Mouse (Mus musculus) ES-E14 (cell line): ENCODE measurements around the gene Med24. TPM values are rescaled to one million over a fixed set of nuclear protein-coding genes. Genes with fewer than 3 reads are reported as not detected.
"Not testable (repeated sequence)": the region's sequence is repeated elsewhere in the genome, so short reads cannot be mapped to it uniquely, and the experiment has no call there.

Experiments used
- DNase-seq: peaks from one replicate; pipeline ENCODE4 v3.0.0-alpha.2; 2013; ENCODE audit warnings: low read depth, low spot score
- H3K27ac ChIP-seq: 2 replicates; pipeline ENCODE4 v1.5.1; 2012; ENCODE audit warnings: low read depth, mild to moderate bottlenecking, low read length, moderate library complexity, mixed read lengths; ENCODE audit not compliant: poor library complexity, insufficient read depth, severe bottlenecking
- H3K36me3 ChIP-seq: 2 replicates; pipeline ENCODE4 v1.6.1; 2012; ENCODE audit warnings: mild to moderate bottlenecking, low read length, moderate library complexity, mixed read lengths; ENCODE audit not compliant: control insufficient read depth, poor library complexity, insufficient read depth, severe bottlenecking
- H3K4me1 ChIP-seq, 2 experiments: fragments of 150-350 bp in 1 of 2; sonication (generic) in 1 of 2; 2 replicates each; pipeline ENCODE4 v1.6.1; 2012; ENCODE audit warnings: low read length in 2 of 2, mild to moderate bottlenecking in 1 of 2, mixed read lengths in 1 of 2; ENCODE audit not compliant: control insufficient read depth in 2 of 2, insufficient read depth in 2 of 2, poor library complexity in 1 of 2
- H3K4me3 ChIP-seq, 2 experiments: fragments of 150-350 bp in 1 of 2; sonication (generic) in 1 of 2; 2 replicates each; pipeline ENCODE4 v1.5.1; 2012; ENCODE audit warnings: low read length in 2 of 2, low read depth in 1 of 2, mild to moderate bottlenecking in 1 of 2, mixed read lengths in 1 of 2; ENCODE audit not compliant: insufficient read depth in 1 of 2, poor library complexity in 1 of 2, severe bottlenecking in 1 of 2
- H3K9ac ChIP-seq: 2 replicates; pipeline ENCODE4 v1.6.1; 2012; ENCODE audit warnings: low read depth, mild to moderate bottlenecking, low read length, mixed read lengths; ENCODE audit not compliant: poor library complexity, insufficient read depth, severe bottlenecking
- H3K9me3 ChIP-seq: fragments of 150-350 bp; sonication (generic); 2 replicates; pipeline ENCODE4 v1.6.1; 2012; ENCODE audit warnings: low read depth, mild to moderate bottlenecking, low read length; ENCODE audit not compliant: control insufficient read depth, insufficient read depth
- CHD2 ChIP-seq: IDR thresholded peaks from 2 replicates; pipeline ENCODE4 v1.6.1; 2014; ENCODE audit warnings: mild to moderate bottlenecking, low read depth, low read length, inconsistent platforms
- HCFC1 ChIP-seq: IDR thresholded peaks from 2 replicates; pipeline ENCODE4 v1.6.1; 2012; ENCODE audit warnings: low read length, inconsistent platforms, borderline replicate concordance; ENCODE audit not compliant: insufficient read depth
- MAFK ChIP-seq: IDR thresholded peaks from 2 replicates; pipeline ENCODE4 v1.6.1; 2014; ENCODE audit warnings: mild to moderate bottlenecking, low read depth, low read length, inconsistent platforms; ENCODE audit not compliant: insufficient read depth
- ZC3H11A ChIP-seq: IDR thresholded peaks from 2 replicates; pipeline ENCODE4 v1.6.1; 2012; ENCODE audit warnings: low read depth, mild to moderate bottlenecking, inconsistent platforms, low read length, borderline replicate concordance
- ZNF384 ChIP-seq: IDR thresholded peaks from 2 replicates; pipeline ENCODE4 v1.6.1; 2012; ENCODE audit warnings: low read depth, low read length, inconsistent platforms
- in situ Hi-C, 2 experiments: fragments of 600-800 bp; cut with MboI; formaldehyde crosslinking; loops; one replicate each; pipeline ENCODE4 v1.15.1; 2025; ENCODE audit warnings: low sequenced_read_pairs in 2 of 2, inconsistent platforms in 1 of 2; ENCODE audit not compliant: unreplicated experiment in 2 of 2
- total RNA-seq: library from RNA; depleted of rRNA; stranded (reverse); fragments of 300-350 nt; gene quantifications from 2 replicates; pipeline ENCODE4 v1.2.3, GENCODE M21; 2012

Gene Med24
- total RNA-seq, 1 experiment = 53.5 TPM

- H3K36me3 ChIP-seq = no peaks in the 10 kb centered on the region
- H3K4me3 ChIP-seq = no peak overlapping the region
- no peaks in the 10 kb centered on the region for H3K9me3 ChIP-seq
- H3K27ac ChIP-seq = no peak overlapping the region
- peaks cover 9 to 29% of the 10 kb centered on the region in 2 experiments; a peak in 3 of 4 replicates for H3K4me1 ChIP-seq
- in situ Hi-C loops = loop anchor here in 1 of 2 experiments (10.0 kb wide), 1 partner anchor 46 kb away; no protein-coding TSS in a partner anchor
- no peak for DNase-seq
- H3K9ac ChIP-seq = no peak overlapping the region
- TF ChIP-seq ZC3H11A (no peak), ZNF384 (no peak), HCFC1 (no peak), MAFK (no peak), CHD2 (no peak)
Observed at GRCm38 (mm10) chr11:98738925-98739324, 9.7 kb upstream of the Med24 start.

- H3K4me1 ChIP-seq = peaks cover 8 to 25% of the 10 kb centered on the region in 2 experiments; a peak in 3 of 4 replicates
- no peaks in the 10 kb centered on the region for H3K36me3 ChIP-seq
- in situ Hi-C loops = loop anchor here in 1 of 2 experiments (10.0 kb wide), 1 partner anchor 46 kb away; no protein-coding TSS in a partner anchor
- TF ChIP-seq MAFK (no peak), ZNF384 (no peak), CHD2 (no peak), ZC3H11A (no peak), HCFC1 (no peak)
- H3K9ac ChIP-seq = no peak overlapping the region
- H3K27ac ChIP-seq = no peak overlapping the region
- H3K4me3 ChIP-seq = no peak overlapping the region
- no peak for DNase-seq
- H3K9me3 ChIP-seq = no peaks in the 10 kb centered on the region
Observed at GRCm38 (mm10) chr11:98738428-98738911, 9.2 kb upstream of the Med24 start.

DNA sequence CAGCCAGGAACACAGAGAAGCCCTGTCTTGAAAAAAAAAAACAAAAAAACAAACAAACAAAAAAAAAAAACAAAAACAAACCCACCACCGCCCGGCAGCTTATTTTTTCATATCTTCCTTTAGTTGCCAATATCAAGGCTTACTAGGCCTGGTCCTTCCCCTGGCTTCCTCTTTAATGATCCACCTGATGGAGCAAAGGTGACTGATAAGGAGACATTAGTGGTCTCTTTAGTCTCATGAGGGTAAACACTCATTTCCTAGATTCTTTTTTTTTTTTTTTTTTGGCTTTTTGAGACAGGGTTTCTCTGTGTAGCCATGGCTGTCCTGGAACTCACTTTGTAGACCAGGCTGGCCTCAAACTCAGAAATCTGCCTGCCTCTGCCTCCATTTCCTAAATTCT, 8.0 kb upstream of the Med24 start:
- not testable (repeated sequence) for H3K9ac ChIP-seq
- TF ChIP-seq ZNF384 = 0 out of 2 replicates have a peak, but pooled peaks have one; percentile 35

DNA sequence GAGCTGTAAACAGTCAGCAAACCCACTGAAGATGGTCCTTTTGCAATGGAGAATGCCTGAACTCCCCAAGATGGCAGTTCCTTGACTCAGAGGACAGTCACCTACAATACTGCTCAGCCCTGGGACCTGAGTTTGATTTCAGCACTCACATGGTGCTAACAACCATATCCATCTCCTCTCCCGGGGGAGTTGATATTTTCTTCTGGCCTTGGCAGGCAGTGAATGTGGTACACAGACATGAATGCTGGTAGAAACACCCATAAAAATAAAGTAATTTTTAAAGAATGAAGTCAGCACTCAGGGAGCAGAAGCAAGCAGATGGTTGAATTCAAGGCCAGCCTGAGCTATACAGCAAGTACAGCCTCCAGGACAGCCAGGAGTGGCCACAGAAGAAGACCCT, 6.9 kb upstream of the Med24 start:
- no peak overlapping the region for H3K4me3 ChIP-seq
- no peaks in the 10 kb centered on the region for H3K9me3 ChIP-seq
- H3K9ac ChIP-seq = no peak overlapping the region
- in situ Hi-C loops = loop anchor here in 1 of 2 experiments (10.0 kb wide), 1 partner anchor 49 kb away; no protein-coding TSS in a partner anchor
- TF ChIP-seq ZC3H11A (no peak), MAFK (no peak)
- H3K4me1 ChIP-seq = peaks cover 8 to 17% of the 10 kb centered on the region in 2 experiments; a peak in 3 of 4 replicates
- no peak overlapping the region for H3K27ac ChIP-seq
- no peaks in the 10 kb centered on the region for H3K36me3 ChIP-seq
- DNase-seq = no peak

More for the DNA sequence above, 8.0 kb upstream of the Med24 start:
- not testable (repeated sequence) for DNase-seq, H3K4me3 ChIP-seq, H3K36me3 ChIP-seq, H3K27ac ChIP-seq, H3K9me3 ChIP-seq
- peaks cover 8 to 17% of the 10 kb centered on the region in 2 experiments; a peak in 3 of 4 replicates for H3K4me1 ChIP-seq
- in situ Hi-C loops = loop anchor here in 1 of 2 experiments (10.0 kb wide), 1 partner anchor 48 kb away; no protein-coding TSS in a partner anchor

- no peaks in the 10 kb centered on the region for H3K36me3 ChIP-seq
- in situ Hi-C loops = loop anchor here in 1 of 2 experiments (10.0 kb wide), 1 partner anchor 50 kb away; no protein-coding TSS in a partner anchor
- peaks cover 5 to 16% of the 10 kb centered on the region in 2 experiments; a peak in 2 of 4 replicates for H3K4me1 ChIP-seq
- no peak overlapping the region for H3K9ac ChIP-seq
- no peak overlapping the region for H3K4me3 ChIP-seq
- H3K9me3 ChIP-seq = no peaks in the 10 kb centered on the region
- no peak overlapping the region for H3K27ac ChIP-seq
- TF ChIP-seq ZNF384 (peak; percentile 76), ZC3H11A (no peak)
- no peak for DNase-seq
Observed at GRCm38 (mm10) chr11:98735111-98735510, 5.9 kb upstream of the Med24 start.
